Mouse (Mus musculus) heart, postnatal 10 days (tissue): ENCODE results near the gene Bhmt2. TPM values are rescaled to one million over a fixed set of nuclear protein-coding genes. Genes with fewer than 3 reads are reported as not detected.

ENCODE experiments used
- DNase-seq, 2 experiments: peaks; one replicate each; pipeline ENCODE4 v3.0.0; 2021
- intact Hi-C: fragments of 180-260 bp; cut with DNase I; formaldehyde crosslinking; loops from one replicate; pipeline ENCODE4 v1.15.1; 2025
- total RNA-seq, 2 experiments: library from RNA; stranded (reverse); gene quantifications; 2 replicates each; pipeline ENCODE4 v1.2.3; 2021

Bhmt2 gene
- not detected for total RNA-seq

- intact Hi-C loops: no loop called here
- DNase-seq: no peak
Measured at GRCm38 (mm10) chr13:93674131-93674561, at the start of gene Bhmt2, which contains the start of gene Dmgdh. Gene Bhmt2 (minus strand): TSS chr13:93674302. Gene Dmgdh (plus strand): TSS chr13:93674433.

- DNase-seq: no peak
- intact Hi-C loops: loop anchor here (5.0 kb wide), 2 partner anchors 221 to 421 kb away; no protein-coding TSS in a partner anchor
Measured at GRCm38 (mm10) chr13:93723455-93723854, 49.4 kb upstream of the Bhmt2 start.

DNA sequence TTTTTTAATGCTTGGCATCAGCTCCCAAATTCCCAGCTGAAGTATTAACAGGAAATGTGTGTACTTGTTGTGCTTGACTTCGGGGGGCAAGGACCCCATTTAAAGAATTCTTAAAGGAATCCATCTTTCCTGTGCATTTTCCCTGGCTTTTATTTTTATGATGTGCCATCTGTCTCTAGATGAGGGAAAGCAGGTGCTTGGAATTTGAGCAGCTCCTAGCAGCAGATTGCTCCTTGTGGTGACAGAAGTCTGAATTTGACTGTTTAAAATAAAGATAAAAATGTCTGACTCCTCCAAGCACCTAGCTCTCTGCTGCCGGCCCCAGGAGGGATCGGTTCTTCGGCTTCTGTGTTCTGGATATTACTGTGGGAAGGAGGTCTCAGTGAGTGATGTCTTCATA lies 47.8 kb upstream of the Bhmt2 start:
- intact Hi-C loops: loop anchor here (5.0 kb wide), 2 partner anchors 220 to 420 kb away; no protein-coding TSS in a partner anchor

DNA sequence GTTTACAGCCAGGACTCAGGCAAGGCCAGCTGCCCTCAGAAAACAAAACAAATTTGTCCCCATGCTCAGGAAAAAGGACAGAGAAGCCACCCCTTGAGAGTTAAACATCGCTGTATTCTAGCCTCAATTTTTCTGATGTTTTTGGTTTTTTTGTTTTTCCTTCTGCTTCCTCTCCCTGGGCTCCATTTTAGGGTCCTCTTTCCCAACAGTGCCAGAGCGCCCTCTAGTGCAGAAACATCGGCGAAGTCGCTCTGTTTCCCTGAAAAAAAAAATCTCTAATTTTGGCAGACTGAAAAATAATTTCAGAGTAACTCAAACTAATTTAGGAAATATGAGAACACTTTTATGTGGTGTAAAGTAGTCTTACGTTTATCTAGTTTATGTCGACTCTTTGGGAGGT lies 44.8 kb upstream of the Bhmt2 start:
- intact Hi-C loops: loop anchor here (1.0 to 5.0 kb wide), 4 partner anchors 104 to 968 kb away; no protein-coding TSS in a partner anchor
- DNase-seq: peak; percentile 64 to 86

More for the DNA sequence above, 47.8 kb upstream of the Bhmt2 start:
- DNase-seq: no peak

DNA sequence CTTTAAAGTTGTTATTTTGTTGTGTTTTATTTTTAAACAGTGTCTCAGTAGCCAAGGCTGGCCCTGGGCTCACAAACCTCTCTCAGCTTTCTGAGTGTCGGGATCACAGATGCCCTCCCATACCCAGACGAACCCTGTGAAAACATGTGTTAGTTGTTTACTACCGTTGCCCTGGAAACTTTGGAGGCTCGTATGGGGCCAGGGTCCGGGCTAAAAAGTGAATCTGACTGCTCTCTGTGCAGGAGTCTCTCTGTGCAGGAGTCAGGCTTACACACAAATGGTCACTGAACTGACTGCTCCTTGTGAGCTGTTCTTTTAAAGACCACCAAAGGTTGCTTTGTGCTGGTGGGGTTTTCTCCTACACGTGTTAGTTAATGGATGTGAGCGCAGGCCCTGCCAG lies 43.0 kb upstream of the Bhmt2 start:
- intact Hi-C loops: loop anchor here (5.0 kb wide), 1 partner anchor 475 kb away; no protein-coding TSS in a partner anchor
- no peak for DNase-seq

GRCm38 (mm10) chr13:93713826-93714225 lies 39.7 kb upstream of the Bhmt2 start:
- DNase-seq: no peak
- intact Hi-C loops: no loop called here

DNA sequence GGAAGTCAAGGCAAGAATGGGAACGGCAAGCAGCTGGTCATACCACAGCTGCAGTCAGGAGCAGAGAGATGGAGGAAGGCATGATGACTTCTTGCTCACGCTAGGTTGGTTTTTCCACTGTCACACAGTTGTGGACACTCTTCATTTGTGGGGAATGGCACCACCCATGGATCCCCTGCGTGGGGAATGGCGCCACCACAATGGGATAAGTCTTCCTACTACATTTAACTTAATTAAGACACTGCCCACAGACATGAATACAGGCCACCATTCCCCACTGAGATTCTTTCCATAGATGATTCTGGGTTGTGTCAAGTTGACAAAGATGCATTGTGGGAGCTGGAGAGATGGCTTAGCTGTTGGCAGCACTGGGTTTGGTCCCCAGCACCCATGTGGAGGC lies 38.3 kb upstream of the Bhmt2 start:
- intact Hi-C loops: no loop called here
- no peak for DNase-seq

DNA sequence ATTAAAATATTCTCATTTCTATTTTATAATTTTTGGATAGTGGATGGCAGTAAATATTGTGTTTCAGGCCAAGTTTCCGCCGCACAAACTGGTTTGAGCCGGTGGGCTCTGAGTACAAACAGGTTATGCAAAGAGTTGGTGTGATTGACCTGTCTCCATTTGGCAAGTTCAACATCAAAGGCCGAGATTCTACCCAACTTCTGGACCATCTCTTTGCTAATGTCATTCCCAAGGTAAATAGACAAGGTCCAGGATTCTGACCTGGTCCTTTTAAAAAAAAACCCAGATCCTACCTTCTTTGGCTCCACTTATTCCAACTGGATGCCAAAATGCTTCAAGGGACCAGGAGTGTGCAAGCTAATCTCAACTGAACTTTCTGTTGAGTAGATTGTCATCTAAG lies 37.1 kb upstream of the Bhmt2 start:
- DNase-seq: no peak
- intact Hi-C loops: no loop called here

DNA sequence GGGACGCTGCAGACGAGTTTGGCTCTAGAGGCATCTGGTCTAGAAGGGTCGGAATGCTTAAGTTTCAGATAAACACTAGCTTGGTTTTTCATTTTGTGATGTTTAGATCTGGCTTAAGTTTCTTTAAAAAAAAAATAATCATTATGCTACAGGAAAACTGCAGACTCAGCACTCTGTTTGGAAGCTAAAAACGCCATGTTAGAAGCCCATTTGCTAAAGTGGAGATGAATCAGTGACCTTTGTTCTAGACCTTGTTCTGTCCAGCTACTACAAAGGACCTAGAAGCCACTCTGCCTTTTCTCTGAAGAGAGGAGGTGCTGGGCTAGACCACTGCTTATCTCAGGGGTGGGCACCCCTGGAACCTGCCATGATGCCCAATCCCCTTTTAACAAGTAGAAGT lies 36.2 kb upstream of the Bhmt2 start:
- intact Hi-C loops: no loop called here
- no peak for DNase-seq

GRCm38 (mm10) chr13:93707271-93707670 lies 33.2 kb upstream of the Bhmt2 start:
- no peak for DNase-seq
- intact Hi-C loops: no loop called here

GRCm38 (mm10) chr13:93705697-93706096 lies 31.6 kb upstream of the Bhmt2 start:
- no peak for DNase-seq
- intact Hi-C loops: no loop called here

GRCm38 (mm10) chr13:93698866-93699265 lies 24.8 kb upstream of the Bhmt2 start:
- intact Hi-C loops: no loop called here
- no peak for DNase-seq

GRCm38 (mm10) chr13:93690821-93691220 lies 16.7 kb upstream of the Bhmt2 start:
- intact Hi-C loops: no loop called here
- no peak for DNase-seq

DNA sequence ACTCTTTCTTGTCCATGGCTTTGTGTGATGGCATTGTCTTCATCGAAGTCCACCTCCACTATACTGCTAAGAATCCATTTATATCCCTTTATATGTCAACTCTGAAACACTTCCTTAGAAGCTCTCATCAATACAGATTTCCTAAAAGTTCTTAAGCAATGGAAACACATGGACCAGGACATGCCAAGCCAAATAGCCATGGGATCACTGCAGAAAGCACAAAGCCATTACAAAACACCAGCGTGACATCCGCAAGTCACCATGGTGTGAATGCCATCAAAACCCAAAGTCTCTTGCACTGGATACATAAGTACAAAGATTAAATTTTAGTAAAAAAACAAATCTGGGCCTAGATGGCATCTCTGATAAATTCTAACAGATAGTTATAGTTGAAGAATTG lies 15.5 kb upstream of the Bhmt2 start:
- intact Hi-C loops: no loop called here

DNA sequence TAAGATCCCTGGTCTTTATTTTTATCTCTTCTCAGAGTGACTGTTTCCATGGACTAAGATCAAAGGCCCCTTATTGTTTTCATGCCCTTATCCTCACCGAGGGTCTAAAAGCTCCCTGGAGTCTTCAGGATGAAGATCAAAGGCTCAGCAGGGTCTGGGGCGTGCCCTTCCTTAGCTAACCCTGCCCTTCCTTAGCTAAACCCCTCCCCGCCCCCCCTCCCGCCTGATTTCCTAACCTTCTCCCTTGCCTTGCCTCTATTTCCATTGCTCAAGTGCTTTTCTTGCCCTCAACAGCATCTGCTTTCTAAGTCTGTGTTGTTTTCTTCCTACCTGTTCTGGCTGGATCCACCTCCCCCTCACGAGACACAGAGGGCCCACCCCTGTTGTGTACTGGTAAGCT lies 13.2 kb upstream of the Bhmt2 start:
- no peak for DNase-seq
- intact Hi-C loops: no loop called here

More for the DNA sequence above, 15.5 kb upstream of the Bhmt2 start:
- no peak for DNase-seq

DNA sequence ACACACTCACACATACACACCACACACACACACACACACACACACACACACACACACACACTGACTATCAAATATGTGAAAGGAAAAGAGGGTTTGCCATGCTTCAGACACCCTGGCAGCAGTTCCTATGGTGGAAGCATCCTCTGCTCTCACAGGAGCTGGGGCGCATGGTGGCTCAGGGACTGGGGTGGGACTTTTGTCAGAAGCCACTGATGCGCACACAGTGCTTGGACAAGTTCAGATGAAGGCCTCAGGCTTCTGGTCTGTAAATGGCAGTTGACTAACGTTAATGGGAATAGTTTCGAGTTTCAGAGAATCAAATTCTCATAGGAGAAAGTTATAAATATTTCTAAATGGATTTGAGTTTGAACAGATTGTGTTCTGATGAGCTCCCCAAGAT lies 11.1 kb upstream of the Bhmt2 start:
- intact Hi-C loops: no loop called here
- no peak for DNase-seq

DNA sequence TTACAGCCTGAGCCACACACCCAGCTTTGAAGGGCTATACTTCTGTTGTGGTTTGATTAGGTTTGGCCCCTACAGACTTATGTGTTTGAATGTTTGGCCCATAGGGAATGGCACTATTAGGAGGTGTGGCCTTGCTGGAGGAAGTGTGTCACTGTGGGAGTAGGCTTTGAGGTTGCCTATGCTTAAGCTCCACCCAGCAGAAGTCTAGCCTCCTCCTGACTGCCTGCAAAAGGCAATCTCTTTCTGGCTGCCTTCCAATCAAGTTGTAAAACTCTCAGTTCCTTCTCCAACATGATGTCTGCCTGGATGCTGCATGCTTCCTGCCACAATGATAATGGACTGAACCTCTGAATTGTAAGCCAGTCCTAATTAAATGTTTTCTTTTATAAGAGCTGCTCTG lies 9.2 kb upstream of the Bhmt2 start:
- intact Hi-C loops: no loop called here

DNA sequence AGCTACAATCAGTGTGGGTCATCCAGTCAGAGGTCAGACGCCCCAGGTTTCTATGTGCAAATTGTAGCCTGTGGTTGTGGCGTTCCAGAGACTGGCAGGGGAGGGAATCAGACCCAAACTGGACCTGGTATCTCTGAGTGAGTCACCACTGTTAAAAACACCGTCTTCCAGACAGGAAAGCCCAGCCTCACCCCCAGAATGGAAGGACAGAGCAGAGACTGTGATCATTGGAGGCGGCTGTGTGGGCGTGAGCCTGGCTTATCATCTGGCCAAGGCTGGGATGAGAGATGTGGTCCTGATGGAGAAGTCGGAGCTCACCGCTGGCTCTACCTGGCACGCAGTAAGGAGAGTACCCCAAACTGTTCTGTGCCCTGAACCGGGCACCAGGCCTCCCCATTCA lies 2.8 kb upstream of the Bhmt2 start:
- peak in 1 of 2 experiments; percentile 4 for DNase-seq
- intact Hi-C loops: no loop called here

More for the DNA sequence above, 9.2 kb upstream of the Bhmt2 start:
- no peak for DNase-seq

- no peak for DNase-seq
- intact Hi-C loops: no loop called here
Measured at GRCm38 (mm10) chr13:93673296-93673695, 806 bp downstream of the Bhmt2 start.

GRCm38 (mm10) chr13:93672371-93672770 lies 1.7 kb downstream of the Bhmt2 start:
- intact Hi-C loops: no loop called here
- no peak for DNase-seq

- intact Hi-C loops: no loop called here
Measured at GRCm38 (mm10) chr13:93667586-93667985, 6.5 kb downstream of the Bhmt2 start.

GRCm38 (mm10) chr13:93657941-93658340 lies 16.2 kb downstream of the Bhmt2 start:
- DNase-seq: no peak
- intact Hi-C loops: no loop called here

More at GRCm38 (mm10) chr13:93667586-93667985, 6.5 kb downstream of the Bhmt2 start:
- no peak for DNase-seq

GRCm38 (mm10) chr13:93653382-93653781 lies 20.7 kb downstream of the Bhmt2 start:
- intact Hi-C loops: no loop called here
- DNase-seq: no peak
